Mouse (Mus musculus): ENCODE results near the gene Serpina6. TPM values are rescaled to one million over a fixed set of nuclear protein-coding genes. Genes with fewer than 3 reads are reported as not detected.

The Serpina6 gene
- polyA plus RNA-seq, 1 experiment from 2014 or later, result not detected

Other genes starting within 250 kb of the Serpina6 start
- gene 9330161L09Rik, start 249.4 kb downstream of the Serpina6 start, polyA plus RNA-seq (2014; fragmentation: Nextera tagmentation; extraction: Ambion mirVana), result 1.4 and 1.8 TPM in 2 replicates
- gene Ddx24, start 231.4 kb downstream of the Serpina6 start, polyA plus RNA-seq (2014; fragmentation: Nextera tagmentation; extraction: Ambion mirVana), result 142 and 149 TPM in 2 replicates
- 8.3 and 10.4 TPM in 2 replicates for gene Ifi27, start 223.0 kb downstream of the Serpina6 start, polyA plus RNA-seq (2014; fragmentation: Nextera tagmentation; extraction: Ambion mirVana)
- 3.7 and 4.7 TPM in 2 replicates for gene Ifi27l2a, start 213.5 kb downstream of the Serpina6 start, polyA plus RNA-seq (2014; fragmentation: Nextera tagmentation; extraction: Ambion mirVana)
- gene Ifi27l2b, start 200.0 kb downstream of the Serpina6 start, polyA plus RNA-seq (2014; fragmentation: Nextera tagmentation; extraction: Ambion mirVana), result not detected in 2 replicates
- 3.8 and 4.0 TPM in 2 replicates for gene Ppp4r4, start 124.9 kb downstream of the Serpina6 start, polyA plus RNA-seq (2014; fragmentation: Nextera tagmentation; extraction: Ambion mirVana)
- gene Serpina10, start 25.8 kb downstream of the Serpina6 start, polyA plus RNA-seq (2014; fragmentation: Nextera tagmentation; extraction: Ambion mirVana), result 0.11 TPM in 1 of 2 replicates, not detected in the other
- not detected in 2 replicates for gene Serpina16, start 18.9 kb upstream of the Serpina6 start, polyA plus RNA-seq (2014; fragmentation: Nextera tagmentation; extraction: Ambion mirVana)
- not detected in 2 replicates for gene Serpina1f, start 38.3 kb upstream of the Serpina6 start, polyA plus RNA-seq (2014; fragmentation: Nextera tagmentation; extraction: Ambion mirVana)
- gene Serpina1d, start 116.4 kb upstream of the Serpina6 start, polyA plus RNA-seq (2014; fragmentation: Nextera tagmentation; extraction: Ambion mirVana), result not detected in 2 replicates
- not detected in 2 replicates for gene Serpina1b, start 173.2 kb upstream of the Serpina6 start, polyA plus RNA-seq (2014; fragmentation: Nextera tagmentation; extraction: Ambion mirVana)
- not detected in 2 replicates for gene Serpina1a, start 206.3 kb upstream of the Serpina6 start, polyA plus RNA-seq (2014; fragmentation: Nextera tagmentation; extraction: Ambion mirVana)
- not detected in 2 replicates for gene Serpina1c, start 247.7 kb upstream of the Serpina6 start, polyA plus RNA-seq (2014; fragmentation: Nextera tagmentation; extraction: Ambion mirVana)

All from hindbrain, embryonic 14.5 days (tissue).